Mouse (Mus musculus): Measurements from ENCODE around the gene Cobll1.

Gene Cobll1

GRCm38 (mm10) chr2:65090986-65091385 lies 148.2 kb downstream of the Cobll1 start:
- no peak for DNase-seq (ENCODE audit: low spot score in 2 of 2)

DNA sequence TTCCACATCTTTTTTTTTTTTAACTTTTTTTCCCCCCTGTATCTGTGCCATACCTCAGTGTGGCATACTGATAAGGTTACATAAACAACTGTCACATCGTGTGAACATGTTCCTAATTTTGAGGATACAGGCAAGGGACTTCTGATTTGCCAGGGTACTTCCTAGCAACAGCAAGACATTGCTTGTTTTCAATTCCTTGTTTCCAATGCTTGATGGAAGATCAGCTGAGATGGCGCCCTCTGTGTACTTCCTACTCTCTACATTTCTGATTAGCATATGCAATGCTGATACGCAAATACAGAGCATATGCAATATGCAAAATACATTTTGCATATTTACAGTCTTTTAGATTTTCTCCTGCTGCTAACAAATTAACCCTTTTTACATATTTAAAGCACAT lies 152.0 kb downstream of the Cobll1 start:
- no peak for DNase-seq (ENCODE audit: low spot score in 2 of 2)

- DNase-seq (ENCODE audit: low spot score in 2 of 2), result no peak
Observed at GRCm38 (mm10) chr2:65083411-65083810, 155.8 kb downstream of the Cobll1 start.

DNA sequence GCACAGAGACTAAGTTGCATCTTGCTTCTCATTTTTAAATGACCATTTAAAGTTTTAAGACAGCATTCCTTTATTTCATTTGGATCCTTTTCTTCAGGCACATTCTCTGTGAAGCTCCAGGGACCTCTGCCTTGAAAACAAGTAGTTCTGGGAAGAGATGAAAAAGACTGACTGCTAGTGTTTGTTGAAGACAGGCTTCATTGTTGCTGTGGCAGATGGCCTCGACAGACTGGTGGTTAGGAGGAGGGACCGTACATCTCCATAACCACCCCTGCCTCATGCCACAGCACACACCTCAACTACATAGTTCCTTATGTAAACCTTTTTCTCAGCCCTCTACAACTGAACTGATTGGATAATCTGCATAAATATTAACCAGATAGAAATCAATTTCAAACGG lies 161.7 kb downstream of the Cobll1 start:
- no peak for DNase-seq (ENCODE audit: low spot score in 2 of 2)

GRCm38 (mm10) chr2:65075840-65076239 lies 163.4 kb downstream of the Cobll1 start:
- DNase-seq (ENCODE audit: low spot score in 2 of 2), result no peak

DNA sequence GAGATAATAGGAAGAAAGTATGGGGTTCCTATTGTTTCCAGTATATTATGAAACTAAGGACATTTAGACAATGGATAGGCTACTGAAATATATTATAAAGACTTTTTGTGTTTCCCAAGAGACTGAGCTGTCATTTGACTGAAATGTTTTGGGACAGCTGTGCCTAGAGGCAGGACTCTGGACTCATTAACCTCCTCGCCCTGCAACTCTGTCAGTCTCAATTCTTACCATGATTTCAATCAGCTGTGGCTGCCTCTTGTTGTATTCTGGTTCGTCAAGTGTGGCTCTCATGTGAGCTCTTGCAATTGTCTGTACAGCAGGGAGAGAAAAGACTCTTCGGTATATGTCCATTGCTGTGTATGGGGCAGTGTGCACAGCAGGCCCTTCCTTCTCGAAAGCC lies 163.8 kb downstream of the Cobll1 start:
- DNase-seq (ENCODE audit: low spot score in 2 of 2), result no peak

- no peak for DNase-seq (ENCODE audit: low spot score in 2 of 2)
Observed at GRCm38 (mm10) chr2:65072205-65072604, 167.0 kb downstream of the Cobll1 start.

DNA sequence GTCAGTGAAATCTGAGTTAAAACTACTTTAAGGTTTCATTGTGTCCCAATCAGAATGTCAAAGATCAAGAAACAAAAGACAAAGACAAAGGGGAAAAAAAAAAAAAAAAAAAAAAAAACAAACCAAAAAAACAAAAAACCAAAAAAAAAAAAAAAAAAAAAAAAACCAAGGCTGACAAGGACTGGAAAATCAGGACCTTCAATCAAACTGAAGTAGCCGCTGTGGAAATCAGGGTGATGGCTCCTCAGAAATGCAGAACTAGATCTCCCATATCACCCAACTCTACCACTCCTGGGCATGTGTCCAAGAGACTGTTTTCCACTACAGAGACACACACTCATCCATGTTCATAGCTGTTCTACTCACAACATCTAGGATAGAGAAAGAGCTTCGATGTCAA lies 185.4 kb downstream of the Cobll1 start:
- no peak for DNase-seq (ENCODE audit: low spot score in 2 of 2)

- no peak for DNase-seq (ENCODE audit: low spot score in 2 of 2)
Observed at GRCm38 (mm10) chr2:65052191-65053012, 186.8 kb downstream of the Cobll1 start.

GRCm38 (mm10) chr2:65050776-65051175 lies 188.4 kb downstream of the Cobll1 start:
- no peak for DNase-seq (ENCODE audit: low spot score in 2 of 2)

GRCm38 (mm10) chr2:65048234-65049017 lies 190.8 kb downstream of the Cobll1 start:
- DNase-seq (ENCODE audit: low spot score in 2 of 2), result no peak

All from spleen, postnatal 10 days (tissue).